Mouse (Mus musculus) lung, postnatal 0 days (tissue): ENCODE results near the gene Tmem14c. TPM values are rescaled to one million over a fixed set of nuclear protein-coding genes. Genes with fewer than 3 reads are reported as not detected.

Experiments used
- ATAC-seq: fragments of 200-750 bp; cut with Nextera tagmentation; 2 replicates; pipeline ENCODE4 v1.8.0; 2017; ENCODE audit warnings: moderate library complexity
- DNase-seq: peaks from one replicate; pipeline ENCODE4 v3.0.0-alpha.2; 2016; ENCODE audit warnings: low spot score
- H3K27ac ChIP-seq: fragments of 300-500 bp; sonication (generic); 2 replicates; pipeline ENCODE4 v1.5.1; 2014; ENCODE audit warnings: antibody characterized with exemption, mild to moderate bottlenecking, low read length, mixed read lengths
- H3K27me3 ChIP-seq: fragments of 300-500 bp; sonication (generic); replicated peaks from 2 replicates; pipeline ENCODE4 v1.6.1; 2014; ENCODE audit warnings: low read length, mixed read lengths; ENCODE audit not compliant: insufficient read depth
- H3K36me3 ChIP-seq: fragments of 300-500 bp; sonication (generic); 2 replicates; pipeline ENCODE4 v1.6.1; 2014; ENCODE audit warnings: low read length, mixed read lengths; ENCODE audit not compliant: insufficient read depth
- H3K4me1 ChIP-seq: fragments of 300-500 bp; sonication (generic); 2 replicates; pipeline ENCODE4 v1.6.1; 2014; ENCODE audit warnings: antibody characterized with exemption, low read depth, low read length, mixed read lengths; ENCODE audit not compliant: insufficient read depth
- H3K4me2 ChIP-seq: fragments of 300-500 bp; sonication (generic); replicated peaks from 2 replicates; pipeline ENCODE4 v1.6.1; 2014; ENCODE audit warnings: low read depth, mild to moderate bottlenecking, low read length, moderate library complexity, mixed read lengths
- H3K4me3 ChIP-seq: fragments of 300-500 bp; sonication (generic); 2 replicates; pipeline ENCODE4 v1.5.1; 2014; ENCODE audit warnings: low read depth, low read length
- H3K9ac ChIP-seq: fragments of 300-500 bp; sonication (generic); replicated peaks from 2 replicates; pipeline ENCODE4 v1.6.1; 2014; ENCODE audit warnings: low read depth, mild to moderate bottlenecking
- H3K9me3 ChIP-seq: fragments of 300-500 bp; sonication (generic); 2 replicates; pipeline ENCODE4 v1.6.1; 2016; ENCODE audit warnings: low read length, mixed read lengths
- CTCF ChIP-seq: IDR thresholded peaks from 2 replicates; pipeline ENCODE4 v1.5.1; 2016; ENCODE audit warnings: antibody characterized with exemption, mild to moderate bottlenecking
- EP300 ChIP-seq: IDR thresholded peaks from 2 replicates; pipeline ENCODE4 v1.6.1; 2016; ENCODE audit warnings: antibody characterized with exemption, mild to moderate bottlenecking, control low read depth
- WGBS: fragments of 180-500 bp; shearing (Covaris S2); extraction: QIAGEN DNeasy Blood & Tissue Kit; methylation state at CpG from one replicate; pipeline ENCODE4 v1.1.7; 2014; 5-methylcytosine and 5-hydroxymethylcytosine counted together
- polyA plus RNA-seq: library from polyadenylated mRNA; unstranded; fragments of >200 nt; fragmentation: Nextera tagmentation; extraction: Ambion mirVana; gene quantifications from 2 replicates; pipeline ENCODE4 v1.2.1, GENCODE M21; 2015

The Tmem14c gene
- polyA plus RNA-seq, 1 experiment from 2014 or later: 219 TPM

- ATAC-seq: no peak
- 91% methylated on average over 4 of the region's 4 CpGs for WGBS
Observed at GRCm38 (mm10) chr13:41042511-41042910, 26.4 kb downstream of the Tmem14c start.

GRCm38 (mm10) chr13:41045901-41046300 lies 29.8 kb downstream of the Tmem14c start:
- H3K9ac ChIP-seq: no peak overlapping the region
- H3K36me3 ChIP-seq: no peaks in the 10 kb centered on the region
- ATAC-seq (no peak), DNase-seq (no peak)
- H3K9me3 ChIP-seq: no peaks in the 10 kb centered on the region
- TF ChIP-seq CTCF (no peak), EP300 (no peak)
- H3K27ac ChIP-seq: no peak overlapping the region
- 85% methylated on average over 8 of the region's 8 CpGs for WGBS
- no peak overlapping the region for H3K4me3 ChIP-seq
- H3K4me2 ChIP-seq: no peak overlapping the region
- no peaks in the 10 kb centered on the region for H3K4me1 ChIP-seq
- no peaks in the 10 kb centered on the region for H3K27me3 ChIP-seq

More at GRCm38 (mm10) chr13:41042511-41042910, 26.4 kb downstream of the Tmem14c start:
- H3K36me3 ChIP-seq: no peaks in the 10 kb centered on the region
- no peak overlapping the region for H3K27ac ChIP-seq
- DNase-seq: no peak
- H3K4me3 ChIP-seq: no peak overlapping the region
- H3K9me3 ChIP-seq: no peaks in the 10 kb centered on the region
- no peaks in the 10 kb centered on the region for H3K27me3 ChIP-seq
- H3K9ac ChIP-seq: no peak overlapping the region
- TF ChIP-seq EP300: no peak
- no peak for TF ChIP-seq CTCF
- no peak overlapping the region for H3K4me2 ChIP-seq
- no peaks in the 10 kb centered on the region for H3K4me1 ChIP-seq

GRCm38 (mm10) chr13:41047280-41047679 lies 31.2 kb downstream of the Tmem14c start:
- Histone ChIP-seq H3K4me2 (no peak overlapping the region), H3K36me3 (no peaks in the 10 kb centered on the region), H3K4me1 (no peaks in the 10 kb centered on the region), H3K9me3 (no peaks in the 10 kb centered on the region), H3K4me3 (no peak overlapping the region), H3K27me3 (no peaks in the 10 kb centered on the region), H3K9ac (no peak overlapping the region), H3K27ac (no peak overlapping the region)
- 81% methylated on average over 6 of the region's 6 CpGs for WGBS
- DNase-seq (no peak), ATAC-seq (no peak)
- TF ChIP-seq EP300 (no peak), CTCF (peak; percentile 11; the same call in 1 of the 2 replicates)

- ATAC-seq (no peak), DNase-seq (no peak)
- WGBS: 75% methylated on average over 5 of the region's 5 CpGs
Observed at GRCm38 (mm10) chr13:41051965-41052364, 35.9 kb downstream of the Tmem14c start.

GRCm38 (mm10) chr13:41067618-41068017 lies 51.5 kb downstream of the Tmem14c start:
- TF ChIP-seq CTCF: no peak
- no peak for TF ChIP-seq EP300
- no peak for ATAC-seq
- H3K4me2 ChIP-seq: no peak overlapping the region
- no peaks in the 10 kb centered on the region for H3K27me3 ChIP-seq
- no peak overlapping the region for H3K4me3 ChIP-seq
- H3K4me1 ChIP-seq: no peaks in the 10 kb centered on the region
- no peak overlapping the region for H3K27ac ChIP-seq
- 94% methylated on average over 4 of the region's 4 CpGs for WGBS
- no peaks in the 10 kb centered on the region for H3K36me3 ChIP-seq
- no peaks in the 10 kb centered on the region for H3K9me3 ChIP-seq
- H3K9ac ChIP-seq: no peak overlapping the region
- DNase-seq: no peak

More at GRCm38 (mm10) chr13:41051965-41052364, 35.9 kb downstream of the Tmem14c start:
- Histone ChIP-seq H3K9me3 (no peaks in the 10 kb centered on the region), H3K36me3 (no peaks in the 10 kb centered on the region), H3K4me3 (no peak overlapping the region), H3K4me1 (no peaks in the 10 kb centered on the region), H3K27me3 (no peaks in the 10 kb centered on the region), H3K9ac (no peak overlapping the region), H3K4me2 (no peak overlapping the region), H3K27ac (no peak overlapping the region)
- TF ChIP-seq EP300 (no peak), CTCF (no peak)

GRCm38 (mm10) chr13:41071617-41072016 lies 55.5 kb downstream of the Tmem14c start:
- H3K9ac ChIP-seq: no peak overlapping the region
- ATAC-seq (no peak), DNase-seq (no peak)
- no peak overlapping the region for H3K4me3 ChIP-seq
- H3K4me2 ChIP-seq: no peak overlapping the region
- no peaks in the 10 kb centered on the region for H3K27me3 ChIP-seq
- 87% methylated on average over 11 of the region's 11 CpGs for WGBS
- TF ChIP-seq CTCF (no peak), EP300 (no peak)
- no peaks in the 10 kb centered on the region for H3K9me3 ChIP-seq
- no peaks in the 10 kb centered on the region for H3K36me3 ChIP-seq
- no peaks in the 10 kb centered on the region for H3K4me1 ChIP-seq
- H3K27ac ChIP-seq: no peak overlapping the region

Other genes with a start within 250 kb of the Tmem14c start
- gene Gcnt2, start 156.5 kb upstream of the Tmem14c start, polyA plus RNA-seq: 10.8 and 10.9 TPM in 2 replicates
- gene Pak1ip1, start 15.3 kb upstream of the Tmem14c start, polyA plus RNA-seq: 56.9 and 62.6 TPM in 2 replicates
- 2.6 and 2.8 TPM in 2 replicates for gene Mak, start 63.4 kb downstream of the Tmem14c start, polyA plus RNA-seq
- not detected in 2 replicates for gene Gcm2, start 94.7 kb downstream of the Tmem14c start, polyA plus RNA-seq
- not detected in 2 replicates for gene Sycp2l, start 98.0 kb downstream of the Tmem14c start, polyA plus RNA-seq
- gene Elovl2, start 204.1 kb downstream of the Tmem14c start, polyA plus RNA-seq: 0.39 TPM in 2 replicates
- 8.2 and 9.0 TPM in 2 replicates for gene Smim13, start 233.6 kb downstream of the Tmem14c start, polyA plus RNA-seq